Mouse (Mus musculus) G1E (cell line): ENCODE data around the gene Mphosph6. TPM values are rescaled to one million over a fixed set of nuclear protein-coding genes. Genes with fewer than 3 reads are reported as not detected.

Experiments used
- ATAC-seq: 2 replicates; pipeline ENCODE4 v1.8.0; 2016; ENCODE audit warnings: mild to moderate bottlenecking; ENCODE audit not compliant: insufficient number of reproducible peaks, poor library complexity, low FRiP score, severe bottlenecking; ENCODE audit errors: extremely low read depth
- DNase-seq: peaks from one replicate; pipeline ENCODE4 v3.0.0; 2012; ENCODE audit warnings: low spot score
- H3K27me3 ChIP-seq: 2 replicates; pipeline ENCODE4 v1.6.1; 2012; ENCODE audit warnings: mild to moderate bottlenecking, low read length, inconsistent platforms; ENCODE audit not compliant: insufficient read depth
- H3K36me3 ChIP-seq: replicated peaks from 2 replicates; pipeline ENCODE3; 2012; ENCODE audit warnings: mild to moderate bottlenecking, inconsistent platforms
- H3K4me1 ChIP-seq: 2 replicates; pipeline ENCODE4 v1.6.1; 2012; ENCODE audit warnings: low read depth, low read length, inconsistent platforms, mixed read lengths; ENCODE audit not compliant: insufficient read depth
- H3K4me3 ChIP-seq: 2 replicates; pipeline ENCODE4 v1.5.1; 2012; ENCODE audit warnings: low read depth, mild to moderate bottlenecking, inconsistent platforms, low read length, moderate library complexity, mixed read lengths
- H3K9me3 ChIP-seq: replicated peaks from 2 replicates; pipeline ENCODE4 v1.6.1; 2012; ENCODE audit warnings: inconsistent platforms
- CTCF ChIP-seq: IDR thresholded peaks from 2 replicates; pipeline ENCODE4 v1.5.1; 2012; ENCODE audit warnings: low read depth, low read length, inconsistent platforms, mixed read lengths
- GATA1 ChIP-seq: IDR thresholded peaks from 2 replicates; pipeline ENCODE4 v1.6.1; 2012; ENCODE audit warnings: borderline replicate concordance, low read length, inconsistent platforms, mixed read lengths
- GATA2 ChIP-seq: IDR thresholded peaks from 2 replicates; pipeline ENCODE4 v1.6.1; 2012; ENCODE audit warnings: low read depth, low read length, inconsistent platforms, borderline replicate concordance
- POLR2AphosphoS5 ChIP-seq: IDR thresholded peaks from 2 replicates; pipeline ENCODE4 v1.6.1; 2012; ENCODE audit warnings: low read depth, low read length, inconsistent platforms; ENCODE audit not compliant: insufficient replicate concordance
- TAL1 ChIP-seq: conservative IDR thresholded peaks from 2 replicates; pipeline ENCODE4 v1.6.1; 2012; ENCODE audit warnings: low read depth, low read length, inconsistent platforms, mixed read lengths
- polyA plus RNA-seq: library from polyadenylated mRNA; stranded (reverse); fragments of >175 nt; gene quantifications from 2 replicates; pipeline ENCODE4 v1.2.3, GENCODE M21; 2012
- total RNA-seq, 2 experiments: library from RNA; stranded (forward) in 1 of 2; stranded (reverse) in 1 of 2; fragments of 200-1000 nt in 1 of 2; fragments of >200 nt in 1 of 2; fragmentation: Nextera tagmentation in 1 of 2; gene quantifications; 2 replicates each; pipeline ENCODE4 v1.2.3; 2014 to 2017

Gene Mphosph6
- total and polyA plus RNA-seq, 3 experiments, result 8.3 to 65.7 (median 42.7) TPM

DNA sequence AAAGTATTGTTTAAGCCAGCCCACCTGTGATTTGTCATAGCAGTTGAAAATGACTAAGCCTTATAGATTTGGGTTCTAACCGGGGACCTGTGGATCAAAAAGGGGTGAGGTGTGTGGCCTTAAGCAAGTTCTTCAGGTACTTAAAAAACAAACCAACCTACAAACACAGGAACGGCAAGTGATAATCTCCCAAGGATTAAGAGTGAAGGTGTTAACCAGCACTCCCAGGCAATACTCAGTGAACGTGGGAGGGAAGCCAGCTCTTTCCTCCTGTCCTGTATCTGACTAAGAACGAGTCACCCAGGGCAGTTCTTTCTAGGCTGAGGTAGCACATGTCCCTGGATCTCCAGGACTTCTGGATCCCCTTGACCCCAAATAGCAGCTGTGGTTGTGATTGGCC, 37.1 kb downstream of the Mphosph6 start:
- Histone ChIP-seq H3K4me3 (no peak overlapping the region), H3K4me1 (no peaks in the 10 kb centered on the region), H3K36me3 (no peaks in the 10 kb centered on the region), H3K9me3 (peaks cover 41% of the 10 kb centered on the region), H3K27me3 (no peaks in the 10 kb centered on the region)
- TF ChIP-seq GATA2 (no peak), POLR2AphosphoS5 (no peak), TAL1 (no peak), CTCF (no peak), GATA1 (no peak)
- ATAC-seq (no peak), DNase-seq (no peak)

DNA sequence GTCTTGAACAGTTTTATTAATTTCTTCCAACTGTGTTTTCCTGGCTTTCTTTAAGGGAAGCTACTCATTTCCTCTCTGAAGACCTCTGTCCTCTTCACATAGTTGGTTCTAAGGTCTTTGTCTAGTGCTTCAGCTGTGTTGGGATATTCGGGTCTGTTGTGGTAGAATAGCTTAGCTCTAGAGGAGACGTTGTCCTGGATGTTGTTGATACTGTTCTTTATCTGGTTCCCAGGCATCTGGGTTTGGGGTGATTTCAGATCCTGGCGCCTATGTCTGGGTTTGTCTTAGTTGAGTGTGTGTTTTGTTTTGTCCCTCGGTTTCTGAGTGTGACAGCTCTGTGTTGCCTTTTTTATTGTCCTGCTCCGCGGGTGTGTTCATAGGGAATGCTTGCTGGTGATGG, 39.0 kb downstream of the Mphosph6 start:
- Histone ChIP-seq H3K9me3 (peaks cover 41% of the 10 kb centered on the region), H3K4me1 (no peaks in the 10 kb centered on the region), H3K27me3 (no peaks in the 10 kb centered on the region), H3K4me3 (no peak overlapping the region), H3K36me3 (no peaks in the 10 kb centered on the region)
- TF ChIP-seq GATA2 (no peak), CTCF (no peak), TAL1 (no peak), POLR2AphosphoS5 (no peak), GATA1 (no peak)
- DNase-seq (no peak), ATAC-seq (no peak)

DNA sequence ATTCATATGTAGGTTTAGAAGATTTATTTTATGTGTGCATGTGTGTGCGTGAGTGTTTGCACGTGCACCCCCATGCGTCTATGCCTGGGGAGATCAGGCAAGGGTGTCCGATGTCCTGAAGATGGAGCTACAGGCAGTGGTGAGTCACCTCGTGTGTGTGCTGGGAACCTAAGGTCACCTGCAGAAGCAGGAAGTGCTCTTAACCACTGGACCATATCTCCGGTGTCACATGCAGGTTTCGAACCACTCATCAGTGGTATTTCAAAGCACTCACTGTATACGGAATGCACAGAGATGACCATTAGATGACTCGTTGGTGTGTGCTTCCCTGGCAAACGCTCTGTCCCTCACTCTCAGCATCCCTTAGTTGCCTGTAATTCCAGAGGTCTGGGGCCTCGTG, 43.8 kb downstream of the Mphosph6 start:
- Histone ChIP-seq H3K27me3 (no peaks in the 10 kb centered on the region), H3K4me3 (no peak overlapping the region), H3K36me3 (no peaks in the 10 kb centered on the region), H3K9me3 (peaks cover 36% of the 10 kb centered on the region), H3K4me1 (no peaks in the 10 kb centered on the region)
- ATAC-seq (no peak), DNase-seq (no peak)
- no peak for TF ChIP-seq POLR2AphosphoS5
- TF ChIP-seq CTCF, result no peak
- no peak for TF ChIP-seq GATA2
- TF ChIP-seq GATA1, result no peak
- TF ChIP-seq TAL1, result no peak

DNA sequence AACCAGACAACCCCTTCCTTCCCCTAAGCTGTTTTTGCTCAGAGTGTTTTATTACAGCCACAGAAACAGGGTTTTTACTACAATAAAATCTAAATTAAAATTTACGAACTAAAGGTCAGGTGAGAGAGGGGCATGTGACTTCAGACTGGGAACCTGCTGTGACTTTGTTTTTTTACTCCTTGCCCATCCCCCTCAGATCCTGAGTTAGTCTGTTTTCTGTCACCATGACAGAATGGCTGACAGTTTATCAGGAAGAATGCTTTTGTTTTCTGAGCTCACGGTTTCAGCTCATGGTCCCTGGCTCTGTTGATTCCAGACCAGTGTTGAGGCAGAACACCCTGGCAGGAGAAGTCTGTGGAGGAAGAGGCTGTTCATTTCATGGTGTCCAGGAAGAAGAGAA, 52.3 kb downstream of the Mphosph6 start:
- no peak for ATAC-seq
- Histone ChIP-seq H3K4me1 (no peaks in the 10 kb centered on the region), H3K4me3 (no peak overlapping the region), H3K9me3 (peaks cover 57% of the 10 kb centered on the region), H3K36me3 (no peaks in the 10 kb centered on the region), H3K27me3 (no peaks in the 10 kb centered on the region)
- DNase-seq, result no peak
- TF ChIP-seq GATA2 (no peak), GATA1 (no peak), TAL1 (no peak), POLR2AphosphoS5 (no peak), CTCF (no peak)

DNA sequence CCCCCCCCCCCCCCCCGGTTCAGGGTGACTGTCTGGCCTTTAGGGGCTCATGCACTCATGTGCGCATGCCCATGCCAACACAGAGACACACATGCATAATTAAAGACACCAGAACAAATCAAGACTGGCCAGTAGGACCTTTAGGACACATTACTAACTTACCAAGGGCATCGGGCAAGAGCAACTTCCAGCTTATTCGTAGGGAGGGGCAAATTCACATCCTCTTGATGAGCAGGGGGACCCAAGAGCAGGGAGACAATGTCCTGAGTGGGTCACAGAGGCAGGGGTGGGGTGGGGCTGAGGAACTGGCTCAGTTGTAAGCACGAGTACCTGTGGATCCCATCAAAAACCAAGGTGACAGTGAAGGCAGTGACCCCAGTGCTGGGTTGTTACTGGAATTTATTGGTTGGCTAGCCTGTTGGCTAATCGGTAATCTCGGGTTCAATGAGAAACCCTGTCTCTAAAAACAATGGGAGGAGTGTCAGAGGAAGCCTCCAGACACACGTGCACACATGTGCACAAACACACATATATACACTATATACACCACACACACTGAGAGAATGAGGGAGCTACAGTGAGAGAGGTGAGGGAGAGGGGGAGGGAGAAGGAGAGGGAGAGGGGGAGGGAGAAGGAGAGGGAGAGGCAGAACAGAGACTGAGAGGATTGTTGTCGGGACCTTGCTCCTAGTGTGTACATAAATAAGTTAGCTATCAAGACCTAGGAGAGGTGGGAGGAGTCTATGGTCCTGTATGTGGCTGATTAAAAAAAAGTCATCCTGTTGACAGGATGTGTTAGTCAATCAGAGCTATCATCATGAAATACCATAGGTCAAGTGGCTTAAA, 53.6 kb downstream of the Mphosph6 start:
- TF ChIP-seq GATA2, result no peak
- TF ChIP-seq GATA1, result no peak
- TF ChIP-seq POLR2AphosphoS5, result no peak
- no peak for TF ChIP-seq TAL1
- TF ChIP-seq CTCF, result no peak
- Histone ChIP-seq H3K4me1 (no peaks in the 10 kb centered on the region), H3K9me3 (peaks cover 62% of the 10 kb centered on the region), H3K27me3 (no peaks in the 10 kb centered on the region), H3K4me3 (no peak overlapping the region), H3K36me3 (no peaks in the 10 kb centered on the region)
- DNase-seq (no peak), ATAC-seq (no peak)

DNA sequence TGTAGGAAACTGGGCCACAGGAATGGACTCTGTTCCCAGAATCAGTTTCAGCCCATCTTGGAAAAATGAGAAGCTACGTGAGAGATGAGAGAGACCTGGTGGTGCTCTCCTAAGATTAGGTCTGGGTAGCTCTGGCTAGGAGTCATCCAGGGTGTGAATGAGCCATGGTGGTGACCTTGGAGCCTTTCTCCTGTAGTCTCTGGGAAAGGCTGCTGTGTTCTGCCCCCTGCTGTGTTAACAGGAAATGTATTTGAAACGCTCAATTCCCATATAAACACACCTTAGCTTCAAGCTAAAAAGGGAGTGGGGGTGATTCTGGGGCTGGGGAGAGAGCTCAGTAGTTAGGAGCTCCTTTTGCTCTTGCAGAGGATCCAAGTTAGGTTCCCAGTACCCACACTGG, 54.3 kb downstream of the Mphosph6 start:
- peaks cover 66% of the 10 kb centered on the region for H3K9me3 ChIP-seq
- no peaks in the 10 kb centered on the region for H3K4me1 ChIP-seq
- TF ChIP-seq POLR2AphosphoS5 (no peak), GATA1 (no peak), TAL1 (no peak), CTCF (no peak), GATA2 (no peak)
- no peak for DNase-seq
- H3K4me3 ChIP-seq, result no peak overlapping the region
- H3K36me3 ChIP-seq, result no peaks in the 10 kb centered on the region
- H3K27me3 ChIP-seq, result no peaks in the 10 kb centered on the region
- ATAC-seq, result no peak
